Mouse (Mus musculus) left cerebral cortex, postnatal 25 days (tissue): ENCODE data around the gene Usp10. TPM values are rescaled to one million over a fixed set of nuclear protein-coding genes. Genes with fewer than 3 reads are reported as not detected.
A peak's percentile ranks its signal among the peaks of the same experiment; 100 is the strongest.

ENCODE experiments used
- DNase-seq, 2 experiments: peaks; one replicate each; pipeline ENCODE4 v3.0.0; 2022; ENCODE audit warnings: low spot score in 2 of 2, mixed read lengths in 1 of 2
- intact Hi-C: fragments of 180-260 bp; cut with DNase I; formaldehyde crosslinking; loops from one replicate; pipeline ENCODE4 v1.15.1; 2025
- total RNA-seq, 2 experiments: library from RNA; stranded (reverse); gene quantifications; 2 replicates each; pipeline ENCODE4 v1.2.3; 2021

Usp10 gene
- total RNA-seq, 2 experiments from 2014 or later: 84.4 to 84.7 TPM

DNA sequence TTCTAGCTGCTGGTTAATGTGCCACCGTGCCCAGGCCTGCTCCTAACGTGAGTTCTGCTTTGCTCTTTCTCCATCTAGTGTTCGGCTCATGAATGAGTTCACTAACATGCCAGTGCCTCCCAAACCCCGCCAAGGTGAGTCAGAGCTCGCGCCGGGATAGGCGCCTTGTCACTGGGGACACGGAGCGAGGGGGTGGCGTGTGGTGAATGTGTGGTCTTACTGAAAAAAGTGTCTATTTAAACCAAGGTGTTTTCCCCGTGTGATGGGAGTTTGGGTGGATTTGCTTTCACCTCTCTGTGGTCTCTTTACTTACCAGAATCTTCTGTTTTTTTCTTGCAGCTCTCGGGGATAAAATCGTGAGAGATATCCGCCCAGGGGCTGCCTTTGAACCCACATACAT lies 38.2 kb downstream of the Usp10 start:
- intact Hi-C loops: no loop called here
- DNase-seq: peak in 1 of 2 experiments; percentile 67

DNA sequence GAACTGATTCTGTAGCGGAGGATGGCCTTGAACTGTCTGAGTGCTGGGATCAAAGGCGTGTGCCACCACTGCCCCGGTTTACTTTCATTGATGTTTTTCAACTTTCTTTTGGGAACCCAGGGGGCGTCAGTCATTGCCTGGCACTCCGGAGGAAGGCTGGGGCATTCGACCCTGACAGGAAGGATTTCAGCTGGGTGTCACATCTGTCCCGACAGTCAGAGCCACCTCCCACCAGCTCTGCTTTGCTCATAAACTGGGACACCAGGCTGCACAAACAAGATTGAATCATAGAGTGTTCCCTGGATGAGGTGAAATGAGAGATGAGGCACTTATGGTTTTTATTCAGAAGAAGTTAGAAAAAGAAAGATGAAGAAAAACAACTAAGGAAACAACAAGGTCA lies 42.1 kb downstream of the Usp10 start:
- intact Hi-C loops: no loop called here
- no peak for DNase-seq

DNA sequence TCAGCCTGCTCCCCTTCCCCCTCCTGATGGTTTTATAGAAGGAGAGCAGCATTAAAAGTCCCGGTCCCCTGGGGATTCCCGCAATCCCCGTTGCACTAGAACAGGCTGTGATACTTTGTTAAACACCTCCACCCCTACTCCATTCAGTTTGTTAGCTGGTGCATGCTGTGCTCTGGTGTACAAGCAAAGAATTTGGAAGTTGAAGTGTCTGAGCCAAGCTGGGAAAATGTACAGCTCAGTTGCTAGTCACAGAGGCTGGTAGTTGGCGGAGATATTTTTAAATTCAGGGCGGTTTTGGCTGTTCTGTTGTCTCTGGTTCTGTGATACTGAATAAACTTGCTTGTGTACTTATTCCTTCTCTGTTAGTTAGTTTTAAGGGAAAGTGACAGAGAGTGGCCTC lies 42.6 kb downstream of the Usp10 start:
- DNase-seq: peak; percentile 59 to 93

DNA sequence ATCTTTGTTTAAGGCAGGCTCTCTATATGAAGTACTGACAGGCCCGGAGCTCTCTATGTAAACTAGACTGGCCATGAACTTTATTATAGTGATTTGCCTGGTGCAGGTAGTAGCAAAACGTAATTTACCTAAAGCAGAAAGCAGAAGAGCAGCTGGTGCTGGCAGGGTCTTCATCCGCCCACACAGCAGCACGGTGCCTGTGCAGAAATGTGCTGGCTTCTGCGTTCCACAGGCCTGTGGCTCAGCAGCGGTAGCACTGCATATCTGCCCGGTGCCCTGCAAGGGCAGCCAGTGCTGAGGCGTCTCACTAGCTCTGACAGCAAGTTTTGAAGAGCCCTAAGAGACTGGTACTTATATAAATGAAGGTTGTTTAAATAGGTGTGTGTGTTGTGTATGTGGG lies 45.2 kb downstream of the Usp10 start:
- peak in 1 of 2 experiments; percentile 26 for DNase-seq
- intact Hi-C loops: no loop called here

More for the DNA sequence above, 42.6 kb downstream of the Usp10 start:
- intact Hi-C loops: no loop called here

DNA sequence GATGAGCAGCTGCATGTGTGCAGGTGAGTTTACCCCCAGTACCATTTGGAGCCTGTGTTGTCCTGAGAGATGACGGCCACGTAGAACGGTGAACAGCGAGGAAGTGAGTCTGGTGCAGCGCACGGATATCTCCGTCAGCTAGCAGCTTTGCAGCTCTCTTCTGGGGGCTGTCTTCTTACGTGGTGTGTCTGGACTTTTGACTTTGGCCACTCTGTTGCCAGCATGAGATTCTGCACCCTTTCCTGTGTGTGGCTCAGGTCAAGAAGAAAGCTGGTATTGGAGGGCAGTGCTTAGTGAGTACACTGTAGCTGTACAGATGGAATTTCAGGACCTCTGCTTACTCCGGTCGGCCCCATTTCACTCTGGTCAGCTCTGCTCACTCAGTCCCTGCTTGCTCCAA lies 47.9 kb downstream of the Usp10 start:
- DNase-seq: no peak
- intact Hi-C loops: no loop called here

DNA sequence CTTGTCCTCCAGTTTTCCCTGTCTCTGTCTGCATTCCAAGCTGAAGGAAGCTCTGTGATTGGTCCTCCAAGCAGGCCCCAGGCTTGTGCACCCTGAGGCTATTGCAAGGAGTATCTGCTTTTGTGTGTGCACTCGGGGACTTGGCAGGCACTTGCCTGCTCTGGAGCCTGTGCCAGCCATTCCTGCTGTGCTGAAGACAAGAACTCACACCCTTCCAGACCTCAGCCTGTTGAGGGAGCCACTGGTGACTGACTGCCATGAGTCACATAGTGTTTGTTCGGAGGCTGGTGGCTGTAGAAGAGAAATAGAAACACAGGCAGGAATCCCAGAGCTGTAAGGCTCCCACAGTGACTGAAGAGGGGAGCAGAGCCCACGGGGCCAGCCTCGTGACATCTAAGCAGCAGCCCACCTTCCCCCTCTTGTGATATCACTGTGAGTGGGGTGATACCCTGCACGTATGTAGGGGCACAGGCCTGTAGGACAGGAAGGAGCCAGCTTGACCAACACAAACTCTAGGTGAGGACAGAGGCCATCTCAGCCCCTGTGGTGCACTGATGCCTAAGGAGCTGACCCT lies 50.5 kb downstream of the Usp10 start:
- DNase-seq: peak; percentile 47 to 81
- intact Hi-C loops: no loop called here

DNA sequence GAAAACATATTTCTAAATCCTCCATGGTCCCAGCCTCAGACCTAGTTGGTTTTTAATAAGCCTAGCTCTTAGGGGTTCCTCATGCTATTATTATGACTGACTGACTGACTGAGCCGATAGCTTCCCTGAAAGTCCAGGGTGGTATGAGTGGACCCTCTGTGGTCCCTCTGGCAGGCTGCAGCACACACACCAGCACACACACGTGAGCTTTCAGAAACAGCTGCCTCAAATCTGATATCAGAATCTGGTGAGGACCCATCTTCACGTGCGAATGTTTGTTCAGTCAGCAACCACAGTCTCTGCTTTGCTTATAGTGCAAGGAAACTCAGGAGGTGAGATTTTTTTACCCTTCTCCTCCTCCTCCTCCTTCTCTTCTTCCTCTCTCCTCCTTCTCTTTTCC lies 54.7 kb downstream of the Usp10 start:
- intact Hi-C loops: no loop called here
- no peak for DNase-seq

DNA sequence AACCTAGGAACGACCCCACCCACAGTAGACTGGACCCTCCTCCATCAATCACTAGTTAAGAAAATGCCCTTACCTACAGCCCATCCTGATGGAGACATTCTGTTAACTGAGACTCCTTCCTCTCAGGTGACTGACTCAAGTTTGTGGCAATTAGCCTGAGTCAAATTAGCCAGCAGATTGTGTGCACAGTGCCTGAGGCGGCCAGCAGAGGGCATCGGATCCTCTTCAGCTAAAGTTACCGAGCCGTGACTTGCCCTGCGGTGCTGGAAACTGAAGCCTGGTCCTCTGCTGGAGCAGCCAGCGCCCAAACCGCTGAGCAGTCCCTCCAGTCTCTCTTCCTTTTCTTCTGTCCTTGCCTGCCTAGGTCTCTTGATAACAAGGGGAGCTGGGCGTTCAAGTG lies 57.3 kb downstream of the Usp10 start:
- intact Hi-C loops: no loop called here
- DNase-seq: no peak

DNA sequence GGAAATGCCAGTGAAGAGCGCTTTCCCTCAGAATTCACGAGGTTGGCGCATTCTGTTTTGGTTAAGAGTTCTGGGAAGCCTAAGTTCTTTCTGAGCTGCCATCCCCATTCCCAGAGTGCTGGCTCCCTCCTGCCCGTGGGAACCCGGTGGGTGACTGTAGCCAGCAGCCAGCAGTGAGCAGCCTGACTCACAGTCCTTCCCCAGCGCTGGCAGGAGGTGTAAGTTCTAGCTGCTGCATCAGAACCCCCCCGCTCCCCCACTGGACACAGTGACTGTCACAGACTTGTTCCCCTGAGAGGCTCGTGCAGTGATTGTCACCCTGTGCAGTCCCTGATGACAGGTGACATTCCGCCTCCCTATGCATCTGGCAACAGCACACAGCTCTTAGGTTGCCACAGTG lies 60.0 kb downstream of the Usp10 start:
- DNase-seq: peak in 1 of 2 experiments; percentile 81
- intact Hi-C loops: no loop called here

DNA sequence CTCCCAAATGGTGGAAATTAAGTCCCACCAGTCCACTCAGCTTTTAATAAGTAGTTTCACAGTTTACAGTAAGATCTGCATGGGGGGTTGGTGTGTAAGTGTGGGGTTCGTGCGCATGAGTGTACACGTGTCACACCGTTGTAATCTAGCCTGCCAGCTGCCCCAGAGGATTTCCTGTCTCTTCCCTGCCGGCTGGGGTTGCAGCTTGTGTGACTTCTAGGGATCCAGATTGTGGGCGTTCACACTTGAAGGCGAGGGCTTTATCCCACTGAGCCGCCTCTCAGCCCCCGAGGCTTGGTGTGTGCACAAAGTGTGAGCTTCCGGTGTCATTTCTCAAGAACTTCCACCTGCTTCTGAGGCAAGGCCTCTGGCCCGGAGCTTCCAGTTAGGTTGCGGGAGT lies 62.4 kb downstream of the Usp10 start:
- intact Hi-C loops: no loop called here
- DNase-seq: no peak

DNA sequence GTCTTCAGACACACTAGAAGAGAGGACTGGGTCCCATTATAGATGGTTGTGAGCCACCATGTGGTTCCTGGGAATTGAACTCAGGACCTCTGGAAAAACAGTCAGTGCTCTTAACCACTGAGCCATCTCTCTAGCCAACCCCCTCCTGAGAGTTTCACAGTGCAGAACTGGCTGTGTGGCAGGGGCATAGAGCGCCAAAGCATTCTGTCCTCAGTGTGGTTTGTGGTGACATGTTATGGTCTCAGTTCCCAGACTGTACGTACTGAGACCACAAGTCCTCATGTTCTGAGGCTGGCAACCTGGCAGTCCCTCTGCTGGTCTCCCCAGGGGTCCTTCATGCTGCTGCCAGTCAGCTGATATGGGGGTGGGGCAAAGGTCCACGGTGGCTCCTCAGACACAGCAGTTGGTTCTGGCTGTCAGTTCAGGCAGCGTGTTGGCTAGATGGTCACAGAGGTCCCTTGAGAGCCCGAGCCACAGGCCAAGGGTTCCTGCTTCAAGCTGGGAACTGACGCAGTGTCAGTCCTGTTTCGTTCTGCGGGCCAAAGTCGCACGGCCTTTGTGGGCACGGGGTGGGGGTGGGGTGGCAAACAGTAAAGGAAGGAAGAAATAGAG lies 68.7 kb downstream of the Usp10 start:
- DNase-seq: no peak
- intact Hi-C loops: no loop called here

DNA sequence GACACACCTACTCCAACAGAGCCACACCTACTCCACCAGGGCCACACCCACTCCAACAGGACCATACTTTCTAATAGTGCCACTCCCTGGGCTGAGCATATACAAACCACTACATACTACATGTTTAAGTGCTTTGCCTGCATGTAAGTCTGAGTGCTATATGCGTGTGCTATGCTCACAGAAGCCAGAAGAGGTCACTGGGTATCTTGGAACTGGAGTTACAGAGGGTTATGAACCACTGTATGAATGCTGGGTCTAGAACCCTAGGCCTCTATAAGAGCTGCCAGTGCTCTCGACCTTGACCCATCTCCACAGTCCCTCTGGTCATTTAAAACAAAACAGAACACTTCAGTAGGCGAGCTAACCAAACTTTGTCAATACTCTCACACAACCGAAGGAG lies 71.1 kb downstream of the Usp10 start:
- DNase-seq: no peak
- intact Hi-C loops: no loop called here

DNA sequence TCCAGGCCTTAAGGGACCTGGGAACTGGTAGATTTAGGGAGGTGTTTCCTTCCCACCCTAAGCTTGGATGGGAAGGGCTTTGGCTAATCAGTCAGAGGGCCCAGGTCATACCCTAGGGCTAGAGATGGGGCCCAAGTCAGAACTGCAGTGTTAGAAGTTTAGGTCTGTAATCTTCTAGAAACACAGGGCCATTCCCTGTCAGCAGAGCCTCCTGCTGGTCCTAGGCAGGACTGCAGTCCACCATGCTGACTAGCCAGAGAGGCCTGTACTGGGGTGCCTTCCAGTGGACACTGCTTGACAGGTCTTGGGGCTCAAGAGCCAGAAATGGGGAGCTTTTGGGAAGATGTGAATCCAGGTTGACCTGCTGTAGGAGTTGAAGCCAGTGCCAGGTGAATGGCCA lies 73.9 kb downstream of the Usp10 start:
- DNase-seq: no peak
- intact Hi-C loops: no loop called here

DNA sequence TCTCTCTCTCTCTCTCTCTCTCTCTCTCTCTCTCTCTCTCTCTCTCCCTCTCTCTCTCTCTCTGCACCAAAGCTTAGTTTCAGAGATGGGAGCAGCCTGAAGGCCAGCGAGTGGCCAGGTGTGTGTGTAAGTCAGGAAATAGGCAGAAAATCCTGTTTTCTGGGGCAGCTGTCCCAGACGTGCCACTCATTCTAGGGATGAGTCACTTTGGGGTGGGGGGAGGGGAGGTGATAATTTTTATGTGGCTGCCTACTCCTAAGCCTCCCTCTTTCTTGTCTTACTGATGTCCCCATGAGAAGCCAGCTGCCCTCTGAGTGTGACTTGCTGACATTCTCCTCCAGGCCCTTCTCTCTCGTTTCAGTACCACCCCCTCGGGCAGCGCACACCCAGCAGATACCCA lies 76.0 kb downstream of the Usp10 start:
- intact Hi-C loops: no loop called here
- no peak for DNase-seq

DNA sequence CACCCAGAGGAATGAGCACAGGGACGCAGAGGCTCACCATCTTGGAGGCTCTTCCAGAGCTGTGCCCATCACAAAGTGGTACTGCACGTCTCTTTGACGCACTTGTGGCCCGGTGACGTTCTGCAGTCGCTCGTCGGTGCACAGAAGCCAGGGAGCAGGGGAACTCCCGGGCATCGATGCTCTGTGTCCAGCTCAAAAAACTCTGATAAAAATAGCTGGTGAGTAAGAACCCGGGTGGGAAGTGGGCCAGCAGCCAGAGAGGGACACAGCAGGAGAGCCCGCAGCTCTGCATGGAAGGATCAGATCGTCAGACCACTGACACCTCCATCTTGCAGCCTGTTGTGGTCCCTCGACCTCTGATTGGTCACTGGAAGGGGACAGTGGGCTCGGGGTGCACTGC lies 77.9 kb downstream of the Usp10 start:
- DNase-seq: no peak
- intact Hi-C loops: no loop called here

DNA sequence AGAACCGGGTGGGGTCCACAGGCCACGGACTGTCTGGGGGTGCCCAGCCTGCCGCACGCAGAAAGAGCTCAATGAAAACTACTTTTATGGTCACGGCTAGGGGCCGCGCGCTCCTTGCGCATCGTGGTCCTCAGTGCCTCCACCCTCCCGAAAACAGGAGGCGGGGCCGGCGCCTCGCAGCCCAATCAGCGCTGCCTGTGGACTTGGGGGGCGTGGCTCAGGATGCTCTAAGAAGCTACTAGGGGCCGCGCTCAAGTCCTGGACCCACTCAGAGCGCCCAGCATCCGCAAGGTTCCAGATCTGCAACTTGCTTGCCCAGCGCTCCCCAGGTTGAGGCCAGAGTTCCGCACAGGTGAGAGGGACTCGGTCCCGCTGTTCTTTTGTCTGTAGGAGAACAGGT lies 82.1 kb downstream of the Usp10 start, which contains the start of gene Crispld2:
TSS of gene Crispld2 (plus strand) at position 190 of the 400 bp plus-strand sequence.
- intact Hi-C loops: loop anchor here (5.0 kb wide), 1 partner anchor 80 kb away; no protein-coding TSS in a partner anchor
- peak; percentile 47 to 51 for DNase-seq

DNA sequence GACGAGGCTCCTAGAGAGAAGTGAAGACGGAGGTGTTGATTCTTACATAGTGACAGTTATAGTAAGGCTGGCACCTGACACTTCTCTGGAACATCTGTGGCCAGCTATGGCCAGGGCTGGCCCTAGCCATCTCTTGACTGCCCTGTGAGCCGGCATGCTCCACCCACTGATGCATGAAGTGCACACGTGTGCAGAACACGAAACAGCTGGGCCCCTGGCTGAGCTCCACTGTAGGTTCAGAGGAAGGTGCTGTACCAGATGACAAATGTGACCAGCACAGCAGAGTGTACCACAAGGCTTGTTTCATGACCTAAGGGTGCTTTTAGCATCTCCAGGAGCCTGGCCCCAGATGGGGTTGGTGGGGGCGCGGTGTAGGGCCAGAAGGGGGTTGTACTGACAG lies 84.0 kb downstream of the Usp10 start:
- no peak for DNase-seq
- intact Hi-C loops: loop anchor here (5.0 kb wide), 1 partner anchor 78 kb away; no protein-coding TSS in a partner anchor

DNA sequence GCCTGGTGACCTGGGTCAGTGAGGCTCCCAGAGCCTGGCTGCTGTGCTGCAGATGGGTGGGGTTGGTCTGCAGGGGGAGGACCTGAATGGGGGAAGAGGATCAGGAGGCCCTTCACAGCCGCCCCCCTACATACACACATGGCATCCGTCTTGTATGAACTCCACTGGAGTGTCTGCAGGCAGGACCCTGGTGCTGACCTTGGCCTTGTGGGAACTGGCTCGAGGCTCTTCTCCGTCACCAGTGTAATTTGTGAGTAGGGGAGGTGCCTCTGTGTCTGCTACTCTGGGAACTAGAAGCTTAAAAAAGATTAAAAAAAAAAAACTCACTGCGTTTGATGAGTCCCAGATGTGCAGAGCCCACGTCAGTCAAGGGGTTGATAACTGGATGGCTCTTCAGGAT lies 84.4 kb downstream of the Usp10 start:
- intact Hi-C loops: loop anchor here (5.0 kb wide), 1 partner anchor 78 kb away; no protein-coding TSS in a partner anchor
- no peak for DNase-seq

DNA sequence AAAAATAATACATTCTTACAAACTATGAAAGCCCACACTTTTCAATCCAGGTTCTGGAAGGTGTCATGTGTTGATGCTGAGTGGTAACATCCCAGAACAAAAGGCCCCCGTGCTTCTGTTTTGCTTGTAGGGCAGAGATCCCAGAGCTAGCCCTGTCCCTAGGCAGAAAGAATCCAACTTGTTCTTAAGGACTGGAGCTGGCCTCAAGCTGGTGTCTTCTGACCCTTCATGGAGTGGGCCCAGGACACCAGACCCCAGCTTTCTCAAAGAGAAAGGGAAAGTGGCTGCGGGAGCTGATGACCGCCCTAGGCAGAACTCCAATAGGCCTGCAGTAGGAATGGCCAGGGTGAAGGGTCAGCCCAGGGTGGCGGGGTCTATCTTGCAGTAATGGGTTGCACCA lies 87.1 kb downstream of the Usp10 start:
- intact Hi-C loops: no loop called here
- no peak for DNase-seq

DNA sequence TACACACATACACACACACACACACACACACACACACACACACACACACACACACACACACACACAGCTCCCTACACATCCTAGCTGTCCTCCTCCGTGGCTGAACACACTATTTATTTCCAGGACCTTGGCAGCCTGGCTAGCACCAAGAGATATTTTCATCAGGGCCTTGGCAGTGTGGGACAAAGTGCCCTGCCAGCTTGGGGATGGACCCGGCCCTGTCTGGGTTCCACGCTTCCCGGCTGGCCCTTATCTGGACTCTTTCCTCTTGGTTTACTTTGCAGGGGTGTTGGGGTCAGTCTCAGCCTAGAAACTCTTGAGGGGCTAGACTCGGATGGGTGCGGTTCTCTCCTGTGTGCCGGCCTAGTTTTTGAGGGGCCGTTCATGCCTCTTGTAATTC lies 90.3 kb downstream of the Usp10 start:
- intact Hi-C loops: no loop called here
- DNase-seq: no peak

DNA sequence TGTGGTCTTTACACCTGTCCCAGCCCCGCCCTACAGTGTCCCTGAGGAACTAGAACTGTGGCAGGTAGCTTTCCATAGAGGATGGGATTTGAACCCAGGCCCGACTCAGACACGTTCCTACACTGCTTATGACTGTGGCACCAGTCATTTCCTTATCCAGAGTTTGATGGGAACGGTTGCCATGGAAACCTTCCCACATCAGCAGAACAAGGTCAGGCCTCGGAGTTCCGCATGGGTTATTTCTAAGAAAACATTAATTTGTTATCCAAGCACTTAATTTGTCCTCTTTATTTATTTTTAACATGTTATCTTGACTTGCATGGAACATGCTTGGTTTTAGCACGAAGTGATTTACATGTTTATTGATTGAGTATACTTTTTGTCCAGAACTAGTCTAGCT lies 91.6 kb downstream of the Usp10 start:
- intact Hi-C loops: no loop called here
- DNase-seq: no peak

DNA sequence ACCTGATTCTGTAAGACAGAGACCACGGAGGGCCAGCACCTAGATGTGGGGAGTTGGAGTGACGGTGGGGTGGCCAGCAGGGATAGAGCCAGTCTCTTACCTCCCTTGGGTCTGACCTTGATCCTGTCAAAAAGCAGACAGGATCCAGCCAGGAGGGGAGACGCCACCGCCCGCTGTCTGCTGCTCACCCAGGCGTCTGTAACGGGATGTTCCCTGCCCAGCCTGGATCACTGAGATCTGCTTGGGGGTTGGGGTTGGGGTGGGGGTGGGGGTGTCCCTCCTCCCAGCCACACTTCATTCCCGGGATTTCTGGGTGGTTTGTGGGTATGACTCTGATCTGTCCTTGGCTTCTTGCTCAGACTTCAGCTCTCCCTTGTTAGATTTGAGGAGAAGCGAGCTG lies 92.2 kb downstream of the Usp10 start:
- intact Hi-C loops: no loop called here
- no peak for DNase-seq
